Mouse (Mus musculus): ENCODE measurements at regions not wholly inside any gene's neighbourhood (a gene's known extent, or its start where the extent isn't known, plus 50 kb on each side); places are given as distances from the start of the nearest gene placed in this dataset.

DNA sequence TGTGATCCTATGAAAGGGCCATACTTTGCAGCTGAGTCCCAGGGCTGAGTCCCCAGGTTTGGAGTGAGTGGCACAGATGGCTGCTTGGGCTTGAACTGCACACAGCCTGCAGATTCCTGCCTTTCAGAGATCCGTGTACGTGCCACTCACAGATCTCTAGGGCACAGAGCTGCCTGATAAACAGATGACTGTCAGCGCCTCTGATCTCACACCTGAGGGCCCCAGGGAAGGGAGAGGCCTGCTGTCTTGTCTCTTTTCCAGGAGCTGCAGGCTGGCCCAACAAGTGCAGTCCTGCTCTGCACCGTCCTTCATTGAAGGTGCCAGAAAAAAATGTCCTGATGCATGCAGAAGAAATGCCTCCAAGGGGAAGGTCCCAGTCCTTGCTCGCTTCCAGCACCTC, 579.5 kb downstream of the Insc start:
- Histone ChIP-seq H3K4me3 (no peak overlapping the region), H3K4me1 (ENCODE audit: control insufficient read depth, insufficient read depth, low read length) (no peaks in the 10 kb centered on the region), H3K79me2 (replicated peaks; ENCODE audit: control insufficient read depth, insufficient read depth, low read length) (no peaks in the 10 kb centered on the region), H3K36me3 (ENCODE audit: control insufficient read depth, insufficient read depth, low read length) (no peaks in the 10 kb centered on the region), H3K27ac (no peak overlapping the region), H3K9ac (ENCODE audit: low read depth, low read length) (no peak overlapping the region), H3K27me3 (ENCODE audit: control insufficient read depth, insufficient read depth, low read length) (no peaks in the 10 kb centered on the region)
- no peak for DNase-seq
- intact Hi-C loops (cut with DNase I): no loop called here
- WGBS: 69% methylated on average over 5 of the region's 5 CpGs
- no peak for TF ChIP-seq CTCF (IDR thresholded peaks at IDR 0.05)
- TF ChIP-seq EP300 (IDR thresholded peaks at IDR 0.05; ENCODE audit: insufficient read depth, low read depth, low read length): no peak
- no peak for TF ChIP-seq POLR2A (IDR thresholded peaks at IDR 0.05; ENCODE audit: insufficient read depth, low read depth, low read length)

GRCm38 (mm10) chr7:115328300-115328699, 584.8 kb downstream of the Insc start:
- Histone ChIP-seq H3K27me3 (ENCODE audit: control insufficient read depth, insufficient read depth, low read length) (no peaks in the 10 kb centered on the region), H3K9ac (ENCODE audit: low read depth, low read length) (no peak overlapping the region), H3K4me3 (no peak overlapping the region), H3K27ac (no peak overlapping the region), H3K4me1 (ENCODE audit: control insufficient read depth, insufficient read depth, low read length) (peaks cover 1% of the 10 kb centered on the region; the same call in 1 of the 2 replicates), H3K79me2 (replicated peaks; ENCODE audit: control insufficient read depth, insufficient read depth, low read length) (no peaks in the 10 kb centered on the region), H3K36me3 (ENCODE audit: control insufficient read depth, insufficient read depth, low read length) (no peaks in the 10 kb centered on the region)
- no peak for DNase-seq
- TF ChIP-seq EP300 (IDR thresholded peaks at IDR 0.05; ENCODE audit: insufficient read depth, low read depth, low read length) (no peak), POLR2A (IDR thresholded peaks at IDR 0.05; ENCODE audit: insufficient read depth, low read depth, low read length) (no peak), CTCF (IDR thresholded peaks at IDR 0.05) (no peak)
- 53% methylated on average over 3 of the region's 3 CpGs for WGBS
- intact Hi-C loops (cut with DNase I): no loop called here

- DNase-seq: no peak
- WGBS: 79% methylated on average over 1 of the region's 1 CpGs
- TF ChIP-seq POLR2A (IDR thresholded peaks at IDR 0.05; ENCODE audit: insufficient read depth, low read depth, low read length): no peak
- no peak for TF ChIP-seq EP300 (IDR thresholded peaks at IDR 0.05; ENCODE audit: insufficient read depth, low read depth, low read length)
- no peak for TF ChIP-seq CTCF (IDR thresholded peaks at IDR 0.05)
- Histone ChIP-seq H3K36me3 (ENCODE audit: control insufficient read depth, insufficient read depth, low read length) (no peaks in the 10 kb centered on the region), H3K79me2 (replicated peaks; ENCODE audit: control insufficient read depth, insufficient read depth, low read length) (no peaks in the 10 kb centered on the region), H3K27ac (no peak overlapping the region), H3K4me3 (no peak overlapping the region), H3K9ac (ENCODE audit: low read depth, low read length) (no peak overlapping the region), H3K4me1 (ENCODE audit: control insufficient read depth, insufficient read depth, low read length) (peaks cover 1% of the 10 kb centered on the region; the same call in 1 of the 2 replicates), H3K27me3 (ENCODE audit: control insufficient read depth, insufficient read depth, low read length) (no peaks in the 10 kb centered on the region)
- intact Hi-C loops (cut with DNase I): no loop called here
Observed at GRCm38 (mm10) chr7:115331698-115332097, 588.2 kb downstream of the Insc start.

DNA sequence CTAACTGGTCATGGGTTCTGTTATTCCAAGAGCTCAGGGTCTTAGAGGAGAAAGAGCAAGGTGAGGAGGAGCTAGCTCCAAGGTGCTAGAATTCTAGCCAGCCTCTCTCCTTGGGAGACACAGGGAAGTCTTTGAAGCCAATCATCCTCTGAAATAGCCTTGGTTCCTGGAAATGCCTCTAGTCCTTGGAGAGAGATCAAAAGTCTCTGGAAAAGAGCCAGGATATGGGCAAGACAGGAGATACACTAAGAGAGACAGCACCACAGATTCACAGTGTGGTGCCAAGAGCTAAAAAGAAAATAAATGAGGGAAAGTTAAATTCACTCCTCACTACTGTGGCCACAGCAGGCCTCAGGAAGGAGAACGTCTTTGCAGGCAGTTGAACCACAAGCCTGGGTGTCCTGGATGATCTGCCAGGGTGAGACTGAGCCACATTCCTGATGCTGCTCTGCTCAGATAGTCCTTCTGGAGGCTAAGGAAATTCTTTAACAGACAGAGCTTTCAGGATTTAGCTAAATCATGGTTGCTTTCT, 589.6 kb downstream of the Insc start:
- peaks cover 1% of the 10 kb centered on the region; the same call in 1 of the 2 replicates for H3K4me1 ChIP-seq (ENCODE audit: control insufficient read depth, insufficient read depth, low read length)
- H3K4me3 ChIP-seq: no peak overlapping the region
- no peak overlapping the region for H3K27ac ChIP-seq
- TF ChIP-seq POLR2A (IDR thresholded peaks at IDR 0.05; ENCODE audit: insufficient read depth, low read depth, low read length): no peak
- no peak for TF ChIP-seq EP300 (IDR thresholded peaks at IDR 0.05; ENCODE audit: insufficient read depth, low read depth, low read length)
- TF ChIP-seq CTCF (IDR thresholded peaks at IDR 0.05): no peak
- intact Hi-C loops (cut with DNase I): no loop called here
- no peak overlapping the region for H3K9ac ChIP-seq (ENCODE audit: low read depth, low read length)
- no peaks in the 10 kb centered on the region for H3K36me3 ChIP-seq (ENCODE audit: control insufficient read depth, insufficient read depth, low read length)
- WGBS: 26% methylated on average over 1 of the region's 1 CpGs
- DNase-seq: no peak
- no peaks in the 10 kb centered on the region for H3K79me2 ChIP-seq (replicated peaks; ENCODE audit: control insufficient read depth, insufficient read depth, low read length)
- no peaks in the 10 kb centered on the region for H3K27me3 ChIP-seq (ENCODE audit: control insufficient read depth, insufficient read depth, low read length)

DNA sequence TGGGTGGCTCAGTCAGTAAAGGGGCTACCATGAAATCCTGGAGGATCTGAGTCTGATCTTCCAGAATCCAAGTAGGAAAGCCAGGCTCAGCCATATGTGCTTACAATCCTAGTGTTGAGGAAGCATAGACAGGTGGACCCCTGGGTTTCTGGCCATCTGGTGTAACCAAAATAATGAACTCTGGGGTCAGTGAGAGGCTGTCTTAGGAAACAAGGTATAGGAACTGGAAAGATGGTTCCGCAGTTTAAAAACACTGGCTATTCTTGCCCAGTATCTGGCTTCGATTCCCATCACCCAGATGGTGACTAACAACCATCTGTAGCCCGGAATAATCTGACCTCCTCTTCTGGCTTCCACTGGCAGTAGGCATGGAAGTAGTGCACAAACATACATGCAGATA, 591.6 kb downstream of the Insc start:
- peaks cover 1% of the 10 kb centered on the region; the same call in 1 of the 2 replicates for H3K4me1 ChIP-seq (ENCODE audit: control insufficient read depth, insufficient read depth, low read length)
- 90% methylated on average over 3 of the region's 3 CpGs for WGBS
- no peak for DNase-seq
- H3K79me2 ChIP-seq (replicated peaks; ENCODE audit: control insufficient read depth, insufficient read depth, low read length): no peaks in the 10 kb centered on the region
- no peak overlapping the region for H3K4me3 ChIP-seq
- TF ChIP-seq CTCF (IDR thresholded peaks at IDR 0.05): no peak
- no peaks in the 10 kb centered on the region for H3K36me3 ChIP-seq (ENCODE audit: control insufficient read depth, insufficient read depth, low read length)
- no peaks in the 10 kb centered on the region for H3K27me3 ChIP-seq (ENCODE audit: control insufficient read depth, insufficient read depth, low read length)
- no peak overlapping the region for H3K9ac ChIP-seq (ENCODE audit: low read depth, low read length)
- H3K27ac ChIP-seq: no peak overlapping the region
- intact Hi-C loops (cut with DNase I): no loop called here

DNA sequence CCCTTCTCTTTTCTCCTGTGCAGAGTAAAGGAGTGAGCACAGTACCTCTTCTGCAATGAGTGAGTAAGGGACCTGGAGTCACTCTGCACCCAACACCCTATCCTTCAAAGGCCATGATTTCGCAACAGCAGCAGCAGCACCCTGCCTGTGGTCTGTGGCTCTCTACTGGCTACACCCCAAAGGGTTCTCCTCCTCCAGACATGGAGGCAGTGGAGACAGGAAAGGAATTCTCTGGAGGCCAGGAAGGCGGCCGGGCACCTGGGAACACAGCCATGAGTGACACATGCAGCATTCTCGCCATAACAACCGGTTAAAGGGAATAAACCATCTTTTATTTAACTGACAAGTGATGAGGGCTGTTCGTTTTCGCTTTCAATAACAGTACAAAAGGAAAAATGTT, 596.7 kb downstream of the Insc start:
- Histone ChIP-seq H3K9ac (ENCODE audit: low read depth, low read length) (no peak overlapping the region), H3K36me3 (ENCODE audit: control insufficient read depth, insufficient read depth, low read length) (no peaks in the 10 kb centered on the region), H3K27me3 (ENCODE audit: control insufficient read depth, insufficient read depth, low read length) (no peaks in the 10 kb centered on the region), H3K27ac (no peak overlapping the region), H3K79me2 (replicated peaks; ENCODE audit: control insufficient read depth, insufficient read depth, low read length) (no peaks in the 10 kb centered on the region), H3K4me3 (no peak overlapping the region), H3K4me1 (ENCODE audit: control insufficient read depth, insufficient read depth, low read length) (no peaks in the 10 kb centered on the region)
- peak in 1 of 2 experiments; percentile 22 for DNase-seq
- intact Hi-C loops (cut with DNase I): no loop called here
- WGBS: 41% methylated on average over 7 of the region's 7 CpGs
- TF ChIP-seq POLR2A (IDR thresholded peaks at IDR 0.05; ENCODE audit: insufficient read depth, low read depth, low read length) (no peak), CTCF (IDR thresholded peaks at IDR 0.05) (no peak), EP300 (IDR thresholded peaks at IDR 0.05; ENCODE audit: insufficient read depth, low read depth, low read length) (no peak)
